Mouse (Mus musculus) embryonic facial prominence, embryonic 14.5 days (tissue): ENCODE data around the gene Mrpl54. TPM values are rescaled to one million over a fixed set of nuclear protein-coding genes. Genes with fewer than 3 reads are reported as not detected.

Source experiments
- ATAC-seq: fragments of 200-750 bp; cut with Nextera tagmentation; 2 replicates; pipeline ENCODE4 v1.8.0; 2017; ENCODE audit warnings: low read depth, moderate number of reproducible peaks, moderate TSS enrichment
- DNase-seq: peaks from one replicate; pipeline ENCODE4 v3.0.0-alpha.2; 2015; ENCODE audit warnings: low spot score
- H3K27ac ChIP-seq: fragments of 300-500 bp; sonication (generic); replicated peaks from 2 replicates; pipeline ENCODE4 v1.5.1; 2014; ENCODE audit warnings: low read depth, mild to moderate bottlenecking, low read length, moderate library complexity
- H3K27me3 ChIP-seq: fragments of 300-500 bp; sonication (generic); replicated peaks from 2 replicates; pipeline ENCODE4 v1.6.1; 2014; ENCODE audit warnings: low read length; ENCODE audit not compliant: control insufficient read depth, insufficient read depth
- H3K36me3 ChIP-seq: fragments of 300-500 bp; sonication (generic); 2 replicates; pipeline ENCODE4 v1.6.1; 2014; ENCODE audit warnings: low read length, mixed read lengths; ENCODE audit not compliant: control insufficient read depth, insufficient read depth
- H3K4me1 ChIP-seq: fragments of 300-500 bp; sonication (generic); 2 replicates; pipeline ENCODE4 v1.6.1; 2014; ENCODE audit warnings: antibody characterized with exemption, low read length; ENCODE audit not compliant: control insufficient read depth, insufficient read depth
- H3K4me2 ChIP-seq: fragments of 300-500 bp; sonication (generic); 2 replicates; pipeline ENCODE4 v1.6.1; 2014; ENCODE audit warnings: low read depth, mild to moderate bottlenecking, low read length, moderate library complexity, mixed read lengths
- H3K4me3 ChIP-seq: fragments of 300-500 bp; sonication (generic); 2 replicates; pipeline ENCODE4 v1.5.1; 2014; ENCODE audit warnings: low read depth, mild to moderate bottlenecking, low read length
- H3K9ac ChIP-seq: fragments of 300-500 bp; sonication (generic); 2 replicates; pipeline ENCODE4 v1.6.1; 2014; ENCODE audit warnings: low read depth, mild to moderate bottlenecking, low read length, moderate library complexity, mixed read lengths
- H3K9me3 ChIP-seq: fragments of 300-500 bp; sonication (generic); 2 replicates; pipeline ENCODE4 v1.6.1; 2016; ENCODE audit warnings: low read length; ENCODE audit not compliant: control insufficient read depth
- WGBS: fragments of 180-500 bp; shearing (Covaris S2); extraction: QIAGEN DNeasy Blood & Tissue Kit; methylation state at CpG from one replicate; pipeline ENCODE4 v1.1.7; 2014; 5-methylcytosine and 5-hydroxymethylcytosine counted together
- polyA plus RNA-seq: library from polyadenylated mRNA; unstranded; fragments of >200 nt; fragmentation: Nextera tagmentation; extraction: Ambion mirVana; gene quantifications from 2 replicates; pipeline ENCODE4 v1.2.1, GENCODE M21; 2014

Gene Mrpl54
- polyA plus RNA-seq, 1 experiment from 2014 or later, result 196 TPM

GRCm38 (mm10) chr10:81291511-81292104 lies 24.9 kb upstream of the Mrpl54 start, which contains the start of gene Tjp3:
TSS of gene Tjp3 (minus strand) at chr10:81291581.
- Histone ChIP-seq H3K27ac (no peak within 1 kb of the TSS), H3K27me3 (peaks cover 24% of the 10 kb centered on the region), H3K9me3 (no peaks in the 10 kb centered on the region), H3K4me1 (peaks cover 12% of the 10 kb centered on the region), H3K9ac (peak within 1 kb of the TSS; percentile 31; the same call in 1 of the 2 replicates), H3K4me3 (peak within 1 kb of the TSS; percentile 78; the same call in 1 of the 2 replicates), H3K36me3 (0 out of 2 replicates have a peak, but pooled peaks cover 10% of the 10 kb centered on the region), H3K4me2 (peak within 1 kb of the TSS; percentile 99)
- no peak for ATAC-seq
- WGBS, result 66% methylated on average over 9 of the region's 9 CpGs
- no peak for DNase-seq

GRCm38 (mm10) chr10:81290698-81291460 lies 24.1 kb upstream of the Mrpl54 start:
- 8% methylated on average over 21 of the region's 24 CpGs for WGBS
- peaks cover 12% of the 10 kb centered on the region for H3K4me1 ChIP-seq
- H3K9me3 ChIP-seq, result no peaks in the 10 kb centered on the region
- peak; percentile 52 for DNase-seq
- no peak for ATAC-seq
- peak overlapping the region; percentile 31 for H3K4me2 ChIP-seq
- peaks cover 24% of the 10 kb centered on the region for H3K27me3 ChIP-seq
- H3K36me3 ChIP-seq, result 0 out of 2 replicates have a peak, but pooled peaks cover 8% of the 10 kb centered on the region
- 0 out of 2 replicates have a peak overlapping the region, but pooled peaks have one; percentile 7 for H3K4me3 ChIP-seq
- peak overlapping the region; percentile 31; the same call in 1 of the 2 replicates for H3K9ac ChIP-seq
- no peak overlapping the region for H3K27ac ChIP-seq

GRCm38 (mm10) chr10:81289811-81290210 lies 23.1 kb upstream of the Mrpl54 start:
- H3K4me1 ChIP-seq, result peaks cover 12% of the 10 kb centered on the region
- H3K9me3 ChIP-seq, result no peaks in the 10 kb centered on the region
- no peak for ATAC-seq
- H3K36me3 ChIP-seq, result no peaks in the 10 kb centered on the region
- H3K4me3 ChIP-seq, result no peak overlapping the region
- no peak overlapping the region for H3K27ac ChIP-seq
- no peak for DNase-seq
- 0 out of 2 replicates have a peak overlapping the region, but pooled peaks have one; percentile 23 for H3K4me2 ChIP-seq
- H3K9ac ChIP-seq, result no peak overlapping the region
- WGBS, result 53% methylated on average over 14 of the region's 14 CpGs
- peaks cover 33% of the 10 kb centered on the region for H3K27me3 ChIP-seq

- DNase-seq, result peak; percentile 76
- Histone ChIP-seq H3K36me3 (no peaks in the 10 kb centered on the region), H3K4me3 (no peak overlapping the region), H3K27ac (no peak overlapping the region), H3K4me2 (peak overlapping the region; percentile 23; the same call in 1 of the 2 replicates), H3K27me3 (peaks cover 38% of the 10 kb centered on the region), H3K4me1 (peaks cover 7% of the 10 kb centered on the region), H3K9me3 (no peaks in the 10 kb centered on the region), H3K9ac (no peak overlapping the region)
- ATAC-seq, result no peak
- 2% methylated on average over 7 of the region's 7 CpGs for WGBS
Observed at GRCm38 (mm10) chr10:81289278-81289677, 22.5 kb upstream of the Mrpl54 start.

- H3K36me3 ChIP-seq, result no peaks in the 10 kb centered on the region
- DNase-seq (no peak), ATAC-seq (no peak)
- H3K4me3 ChIP-seq, result no peak overlapping the region
- no peak overlapping the region for H3K4me2 ChIP-seq
- WGBS, result 31% methylated on average over 6 of the region's 6 CpGs
- H3K9ac ChIP-seq, result no peak overlapping the region
- peaks cover 45% of the 10 kb centered on the region for H3K27me3 ChIP-seq
- H3K27ac ChIP-seq, result no peak overlapping the region
- H3K4me1 ChIP-seq, result peaks cover under 1% of the 10 kb centered on the region; the same call in 1 of the 2 replicates
- no peaks in the 10 kb centered on the region for H3K9me3 ChIP-seq
Observed at GRCm38 (mm10) chr10:81288601-81289000, 21.9 kb upstream of the Mrpl54 start.

- Histone ChIP-seq H3K4me1 (no peaks in the 10 kb centered on the region), H3K27ac (no peak overlapping the region), H3K27me3 (peaks cover 50% of the 10 kb centered on the region), H3K4me3 (no peak overlapping the region), H3K36me3 (no peaks in the 10 kb centered on the region), H3K9ac (no peak overlapping the region), H3K9me3 (no peaks in the 10 kb centered on the region), H3K4me2 (no peak overlapping the region)
- 62% methylated on average over 8 of the region's 8 CpGs for WGBS
- DNase-seq (no peak), ATAC-seq (no peak)
Observed at GRCm38 (mm10) chr10:81287513-81288157, 20.9 kb upstream of the Mrpl54 start.

- Histone ChIP-seq H3K4me2 (no peak overlapping the region), H3K27ac (no peak overlapping the region), H3K9ac (no peak overlapping the region), H3K4me3 (no peak overlapping the region), H3K36me3 (no peaks in the 10 kb centered on the region), H3K9me3 (no peaks in the 10 kb centered on the region), H3K4me1 (no peaks in the 10 kb centered on the region), H3K27me3 (peaks cover 47% of the 10 kb centered on the region)
- DNase-seq (no peak), ATAC-seq (no peak)
- 37% methylated on average over 6 of the region's 6 CpGs for WGBS
Observed at GRCm38 (mm10) chr10:81286586-81286985, 19.9 kb upstream of the Mrpl54 start.

GRCm38 (mm10) chr10:81285694-81286450 lies 19.1 kb upstream of the Mrpl54 start:
- Histone ChIP-seq H3K9me3 (no peaks in the 10 kb centered on the region), H3K4me3 (peak overlapping the region; percentile 40), H3K27me3 (peaks cover 40% of the 10 kb centered on the region), H3K4me1 (no peaks in the 10 kb centered on the region), H3K36me3 (no peaks in the 10 kb centered on the region), H3K27ac (no peak overlapping the region), H3K9ac (peak overlapping the region; percentile 62), H3K4me2 (peak overlapping the region; percentile 64)
- peak; percentile 93 for DNase-seq
- ATAC-seq, result peak; percentile 79
- WGBS, result under 1% methylated on average over 44 of the region's 54 CpGs
